Mouse (Mus musculus) liver, adult 2 months (tissue): ENCODE results near the gene Fbxl2.

Experiments
- CTCF ChIP-seq: fragments of 200-500 bp; IDR thresholded peaks from 2 replicates; pipeline ENCODE4 v1.5.1; 2011; ENCODE audit warnings: low read depth, low read length, control low read depth
- POLR2A ChIP-seq: fragments of 200-500 bp; IDR thresholded peaks from 2 replicates; pipeline ENCODE4 v1.6.1; 2011; ENCODE audit warnings: low read length, control low read depth; ENCODE audit not compliant: insufficient read depth; ENCODE audit errors: extremely low read depth

DNA sequence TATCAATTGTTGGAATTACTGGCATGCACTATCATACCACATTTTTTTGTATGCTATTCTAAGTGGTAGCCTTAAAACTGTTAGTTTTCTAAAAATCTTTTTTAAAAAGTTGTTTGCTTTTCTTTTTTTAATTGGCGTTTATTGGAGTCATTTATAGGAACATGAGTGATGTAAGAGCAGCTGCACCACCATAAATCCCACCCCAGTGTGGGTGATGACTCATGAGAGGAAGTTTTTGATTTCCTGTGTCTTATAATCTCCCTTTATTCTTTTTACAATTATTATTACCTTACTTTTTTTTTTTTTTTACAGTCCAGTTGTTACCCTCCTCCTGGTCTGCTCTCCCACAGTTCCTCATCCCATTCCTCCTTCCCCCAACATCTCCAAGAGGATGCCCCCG lies 48.9 kb upstream of the Fbxl2 start:
- TF ChIP-seq CTCF (no peak), POLR2A (no peak)
